30 mouse cellular contexts compared by ENCODE assay signal in the genomic region with DNA sequence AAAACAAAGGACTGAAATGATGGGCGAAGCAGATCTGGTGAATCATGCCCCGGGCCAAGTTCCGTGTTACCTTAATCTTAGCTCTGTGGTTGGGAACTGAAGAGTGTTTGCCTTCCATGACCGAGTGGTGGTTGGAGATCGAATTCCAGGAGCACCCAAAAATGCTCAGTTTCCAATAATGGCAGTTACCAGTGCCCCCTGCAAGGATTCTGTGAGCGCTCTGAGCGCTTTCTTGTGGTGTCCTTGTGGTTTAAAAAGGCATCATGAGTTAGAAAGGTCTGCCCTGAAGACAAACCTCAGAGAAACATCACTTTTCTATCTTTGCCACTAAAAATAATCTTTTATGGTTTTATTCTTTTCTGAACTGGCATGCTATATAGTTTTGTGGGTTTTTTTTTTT. TPM values are rescaled to one million over a fixed set of nuclear protein-coding genes. Genes with fewer than 3 reads are reported as not detected.
DNase-seq lines count a peak whose midpoint lies in the region; ATAC-seq and TF ChIP-seq lines count a peak whose summit lies in the region.
"Had no signal": no experiment of that assay in that cellular context is flagged by ENCODE, and none has a peak within 500 bp of the region (broad histone marks: within the 10 kb centered on the region; RNA-seq: fewer than 3 reads in every experiment).

No protein-coding gene starts in this region.

- H3K4me1 ChIP-seq in lung, postnatal 0 days (ENCODE audit: insufficient read depth, low read depth, low read length), result no peaks in the 10 kb centered on the region
- H3K4me1 ChIP-seq in small intestine, adult 2 months (ENCODE audit: control insufficient read depth, insufficient read depth, insufficient read length, low read length), result peaks cover 27% of the 10 kb centered on the region; the same call in 1 of the 2 replicates
- H3K4me1 ChIP-seq in hindbrain, embryonic 12.5 days, result 0 out of 2 replicates have a peak, but pooled peaks cover 4% of the 10 kb centered on the region
- H3K4me1 ChIP-seq: heart, embryonic 10.5 days; hindbrain, embryonic 13.5 days; limb, embryonic 15.5 days; neural tube, embryonic 13.5 days had no signal

- H3K9ac ChIP-seq in lung, postnatal 0 days (replicated peaks; ENCODE audit: low read depth), result no peak overlapping the region
- no peak overlapping the region for H3K9ac ChIP-seq in hindbrain, embryonic 12.5 days
- H3K9ac ChIP-seq: embryonic facial prominence, embryonic 12.5 days; forebrain, postnatal 0 days; heart, embryonic 15.5 days; hindbrain, embryonic 13.5 days; limb, embryonic 15.5 days; liver, embryonic 13.5 days; midbrain, embryonic 12.5 days; neural tube, embryonic 13.5 days had no signal

- no peak for ATAC-seq in lung, postnatal 0 days
- peak; percentile 44 for ATAC-seq in Patski
- ATAC-seq in hindbrain, embryonic 12.5 days (ENCODE audit: low FRiP score), result no peak
- ATAC-seq: forebrain, postnatal 0 days; intestine, postnatal 0 days had no signal

- DNase-seq in lung, postnatal 0 days (ENCODE audit: low spot score), result no peak
- no peak for DNase-seq in lung, postnatal 4 days
- DNase-seq in CD8-positive naive resting alpha-beta T cell, adult 2 months (ENCODE audit: low read depth in 2 of 2, low spot score in 2 of 2), result peak; percentile 39 to 51
- DNase-seq in Patski (ENCODE audit: low read depth, low spot score), result peak; percentile 90
- DNase-seq in frontal cortex, postnatal 36 days (ENCODE audit: low spot score in 2 of 2), result no peak
- DNase-seq in Muller cell, postnatal 12 days (ENCODE audit: inconsistent ontology term), result no peak
- DNase-seq: adrenal gland, postnatal 10 days; B cell, adult 2 months; cerebellum, adult 8-10 months; cerebellum, postnatal 25 days; forebrain, postnatal 0 days; gastrocnemius, postnatal 10 days; kidney, adult 9 months; kidney, postnatal 10 days; liver, embryonic 13.5 days; lung, adult 18-20 months had no signal

- CTCF ChIA-PET in Patski (lab: Charles Lee), result interaction anchor here (0.7 kb wide), 1 partner anchor 16 kb away, joined by 5 read pairs; the partner anchor contains the start of gene Rnf43

- H3K4me2 ChIP-seq in lung, postnatal 0 days (replicated peaks; ENCODE audit: low read depth, low read length), result no peak overlapping the region
- no peak overlapping the region for H3K4me2 ChIP-seq in hindbrain, embryonic 12.5 days (replicated peaks)
- H3K4me2 ChIP-seq: embryonic facial prominence, embryonic 12.5 days; heart, embryonic 15.5 days; hindbrain, embryonic 13.5 days; limb, embryonic 15.5 days; liver, embryonic 13.5 days; midbrain, embryonic 12.5 days; neural tube, embryonic 13.5 days had no signal

- no peak for TF ChIP-seq EP300 in lung, postnatal 0 days (IDR thresholded peaks at IDR 0.05)

- no peaks in the 10 kb centered on the region for H3K9me3 ChIP-seq in lung, postnatal 0 days (ENCODE audit: low read length)
- no peaks in the 10 kb centered on the region for H3K9me3 ChIP-seq in hindbrain, embryonic 12.5 days (replicated peaks)
- H3K9me3 ChIP-seq: embryonic facial prominence, embryonic 12.5 days; heart, embryonic 10.5 days; heart, embryonic 15.5 days; hindbrain, embryonic 13.5 days; limb, embryonic 10.5 days; limb, embryonic 15.5 days; liver, embryonic 13.5 days; midbrain, embryonic 12.5 days; neural tube, embryonic 13.5 days had no signal

- POLR2A ChIA-PET in Patski (lab: Charles Lee), result interaction anchor here (0.7 kb wide), 1 partner anchor 1166 kb away, joined by 4 read pairs; no protein-coding TSS in a partner anchor

- 58% methylated on average over 7 of the region's 7 CpGs for WGBS in lung, postnatal 0 days
- WGBS in small intestine, adult 2 months, result 36% methylated on average over 7 of the region's 7 CpGs
- WGBS in hindbrain, embryonic 12.5 days, result 90% methylated on average over 7 of the region's 7 CpGs

- no peak for TF ChIP-seq CTCF in lung, postnatal 0 days (IDR thresholded peaks at IDR 0.05)
- TF ChIP-seq CTCF in Patski (IDR thresholded peaks at IDR 0.05), result no peak
- no peak for TF ChIP-seq CTCF in small intestine, adult 2 months (IDR thresholded peaks at IDR 0.05; ENCODE audit: extremely low read depth, insufficient read length, insufficient replicate concordance, low read depth, low read length)

- H3K27ac ChIP-seq in lung, postnatal 0 days (ENCODE audit: low read length), result 0 out of 2 replicates have a peak overlapping the region, but pooled peaks have one; percentile 38
- H3K27ac ChIP-seq in small intestine, adult 2 months (ENCODE audit: insufficient read depth, low read depth, low read length), result peak overlapping the region; percentile 51; the same call in 1 of the 2 replicates
- H3K27ac ChIP-seq in hindbrain, embryonic 12.5 days, result no peak overlapping the region
- H3K27ac ChIP-seq: embryonic facial prominence, embryonic 12.5 days; heart, embryonic 10.5 days; heart, embryonic 15.5 days; hindbrain, embryonic 13.5 days; limb, embryonic 10.5 days; liver, embryonic 13.5 days; midbrain, embryonic 12.5 days; neural tube, embryonic 13.5 days had no signal

- TF ChIP-seq POLR2A in small intestine, adult 2 months (IDR thresholded peaks at IDR 0.05; ENCODE audit: low read depth, low read length), result no peak

- no peaks in the 10 kb centered on the region for H3K27me3 ChIP-seq in lung, postnatal 0 days (replicated peaks; ENCODE audit: insufficient read depth, low read length)
- H3K27me3 ChIP-seq in Patski, result no peaks in the 10 kb centered on the region
- H3K27me3 ChIP-seq in small intestine, adult 2 months (ENCODE audit: control insufficient read depth, insufficient read depth, low read length), result no peaks in the 10 kb centered on the region
- no peaks in the 10 kb centered on the region; the same call in 1 of the 2 replicates for H3K27me3 ChIP-seq in hindbrain, embryonic 12.5 days
- H3K27me3 ChIP-seq: embryonic facial prominence, embryonic 12.5 days; heart, embryonic 15.5 days; limb, embryonic 15.5 days; liver, embryonic 13.5 days; midbrain, embryonic 12.5 days; neural tube, embryonic 13.5 days had no signal

- H3K36me3 ChIP-seq in lung, postnatal 0 days (ENCODE audit: insufficient read depth, low read length), result no peaks in the 10 kb centered on the region
- H3K36me3 ChIP-seq in small intestine, adult 2 months (ENCODE audit: control insufficient read depth, insufficient read depth, low read length), result 0 out of 2 replicates have a peak, but pooled peaks cover 4% of the 10 kb centered on the region
- H3K36me3 ChIP-seq in hindbrain, embryonic 12.5 days, result no peaks in the 10 kb centered on the region
- H3K36me3 ChIP-seq: embryonic facial prominence, embryonic 12.5 days; heart, embryonic 10.5 days; heart, embryonic 15.5 days; hindbrain, embryonic 13.5 days; limb, embryonic 10.5 days; limb, embryonic 15.5 days; midbrain, embryonic 12.5 days; neural tube, embryonic 13.5 days had no signal

- no peak overlapping the region for H3K4me3 ChIP-seq in lung, postnatal 0 days (ENCODE audit: low read depth, low read length)
- H3K4me3 ChIP-seq in small intestine, adult 2 months (ENCODE audit: low read depth, low read length), result no peak overlapping the region
- no peak overlapping the region for H3K4me3 ChIP-seq in hindbrain, embryonic 12.5 days
- H3K4me3 ChIP-seq: embryonic facial prominence, embryonic 12.5 days; erythroblast, embryonic 14.5 days; heart, embryonic 10.5 days; heart, embryonic 15.5 days; hindbrain, embryonic 13.5 days; limb, embryonic 10.5 days; limb, embryonic 15.5 days; liver, embryonic 13.5 days; megakaryocyte, embryonic 14.5 days; midbrain, embryonic 12.5 days; myocyte; neural tube, embryonic 13.5 days had no signal

- in situ Hi-C loops in Patski (cut with MboI; ENCODE audit: low pct_unique_long_range_greater_than_20kb), result no loop called here

RNA-seq across cellular contexts. Expression of gene Rnf43, which starts 16.5 kb away (rescaled TPM):
- 4.6 and 6.6 TPM in 2 replicates for polyA plus RNA-seq in lung, postnatal 0 days (2015; fragmentation: Nextera tagmentation; extraction: Ambion mirVana)
- polyA plus RNA-seq in Patski (2021), result 6.0 TPM
- 16.3 and 19.6 TPM in 2 replicates for polyA plus RNA-seq in small intestine, adult 2 months (2012; rRNA removed)
- polyA plus RNA-seq in hindbrain, embryonic 12.5 days (2016; fragmentation: Nextera tagmentation; extraction: Ambion mirVana), result 2.1 and 4.4 TPM in 2 replicates
- polyA plus RNA-seq: myocyte had no signal

RNA-seq across cellular contexts. Expression of gene Supt4a, which starts 58.4 kb away (rescaled TPM):
- 155 and 166 TPM in 2 replicates for polyA plus RNA-seq in lung, postnatal 0 days (2015; fragmentation: Nextera tagmentation; extraction: Ambion mirVana)
- polyA plus RNA-seq in Patski (2021), result 99.6 TPM
- 21.5 and 43.3 TPM in 2 replicates for polyA plus RNA-seq in small intestine, adult 2 months (2012; rRNA removed)
- 129 and 141 TPM in 2 replicates for polyA plus RNA-seq in hindbrain, embryonic 12.5 days (2016; fragmentation: Nextera tagmentation; extraction: Ambion mirVana)

Comparison
In these comparisons a context has a peak if more than half of its experiments do, and no peak if none do; other contexts are left out.
1. DNase-seq: peak in CD8-positive naive resting alpha-beta T cell, adult 2 months (2 of 2) and Patski (single experiment); none in lung, postnatal 0 days (single experiment), lung, postnatal 4 days (0 of 2), frontal cortex, postnatal 36 days (0 of 2) and Muller cell, postnatal 12 days (single experiment).